Mouse (Mus musculus) G1E (cell line): ENCODE data around the gene Cd200r3. TPM values are rescaled to one million over a fixed set of nuclear protein-coding genes. Genes with fewer than 3 reads are reported as not detected.

Source experiments
- ATAC-seq: 2 replicates; pipeline ENCODE4 v1.8.0; 2016; ENCODE audit warnings: mild to moderate bottlenecking; ENCODE audit not compliant: insufficient number of reproducible peaks, poor library complexity, low FRiP score, severe bottlenecking; ENCODE audit errors: extremely low read depth
- DNase-seq: peaks from one replicate; pipeline ENCODE4 v3.0.0; 2012; ENCODE audit warnings: low spot score
- H3K27me3 ChIP-seq: 2 replicates; pipeline ENCODE4 v1.6.1; 2012; ENCODE audit warnings: mild to moderate bottlenecking, low read length, inconsistent platforms; ENCODE audit not compliant: insufficient read depth
- H3K36me3 ChIP-seq: replicated peaks from 2 replicates; pipeline ENCODE3; 2012; ENCODE audit warnings: mild to moderate bottlenecking, inconsistent platforms
- H3K4me1 ChIP-seq: 2 replicates; pipeline ENCODE4 v1.6.1; 2012; ENCODE audit warnings: low read depth, low read length, inconsistent platforms, mixed read lengths; ENCODE audit not compliant: insufficient read depth
- H3K4me3 ChIP-seq: 2 replicates; pipeline ENCODE4 v1.5.1; 2012; ENCODE audit warnings: low read depth, mild to moderate bottlenecking, inconsistent platforms, low read length, moderate library complexity, mixed read lengths
- H3K9me3 ChIP-seq: replicated peaks from 2 replicates; pipeline ENCODE4 v1.6.1; 2012; ENCODE audit warnings: inconsistent platforms
- CTCF ChIP-seq: IDR thresholded peaks from 2 replicates; pipeline ENCODE4 v1.5.1; 2012; ENCODE audit warnings: low read depth, low read length, inconsistent platforms, mixed read lengths
- GATA1 ChIP-seq: IDR thresholded peaks from 2 replicates; pipeline ENCODE4 v1.6.1; 2012; ENCODE audit warnings: borderline replicate concordance, low read length, inconsistent platforms, mixed read lengths
- GATA2 ChIP-seq: IDR thresholded peaks from 2 replicates; pipeline ENCODE4 v1.6.1; 2012; ENCODE audit warnings: low read depth, low read length, inconsistent platforms, borderline replicate concordance
- POLR2AphosphoS5 ChIP-seq: IDR thresholded peaks from 2 replicates; pipeline ENCODE4 v1.6.1; 2012; ENCODE audit warnings: low read depth, low read length, inconsistent platforms; ENCODE audit not compliant: insufficient replicate concordance
- TAL1 ChIP-seq: conservative IDR thresholded peaks from 2 replicates; pipeline ENCODE4 v1.6.1; 2012; ENCODE audit warnings: low read depth, low read length, inconsistent platforms, mixed read lengths
- polyA plus RNA-seq: library from polyadenylated mRNA; stranded (reverse); fragments of >175 nt; gene quantifications from 2 replicates; pipeline ENCODE4 v1.2.3, GENCODE M21; 2012
- total RNA-seq, 2 experiments: library from RNA; stranded (forward) in 1 of 2; stranded (reverse) in 1 of 2; fragments of 200-1000 nt in 1 of 2; fragments of >200 nt in 1 of 2; fragmentation: Nextera tagmentation in 1 of 2; gene quantifications; 2 replicates each; pipeline ENCODE4 v1.2.3; 2014 to 2017

Cd200r3 gene
- total and polyA plus RNA-seq, 3 experiments = 0.11 to 147 (median 10.5) TPM

GRCm38 (mm10) chr16:44996701-44997100, 53.2 kb downstream of the Cd200r3 start:
- Histone ChIP-seq H3K9me3 (no peaks in the 10 kb centered on the region), H3K4me3 (no peak overlapping the region), H3K36me3 (no peaks in the 10 kb centered on the region), H3K27me3 (peaks cover 9% of the 10 kb centered on the region), H3K4me1 (peaks cover 8% of the 10 kb centered on the region)
- DNase-seq (no peak), ATAC-seq (no peak)
- no peak for TF ChIP-seq TAL1
- TF ChIP-seq GATA1 = no peak
- no peak for TF ChIP-seq GATA2
- TF ChIP-seq CTCF = no peak
- TF ChIP-seq POLR2AphosphoS5 = no peak

GRCm38 (mm10) chr16:44999537-44999936, 56.1 kb downstream of the Cd200r3 start:
- no peak overlapping the region for H3K4me3 ChIP-seq
- no peak for TF ChIP-seq TAL1
- TF ChIP-seq POLR2AphosphoS5 = no peak
- no peak for TF ChIP-seq GATA2
- TF ChIP-seq CTCF = no peak
- TF ChIP-seq GATA1 = no peak
- no peaks in the 10 kb centered on the region for H3K9me3 ChIP-seq
- ATAC-seq (peak; percentile 22; the same call in 1 of the 2 replicates), DNase-seq (no peak)
- no peaks in the 10 kb centered on the region for H3K36me3 ChIP-seq
- H3K4me1 ChIP-seq = peaks cover 10% of the 10 kb centered on the region
- peaks cover 7% of the 10 kb centered on the region for H3K27me3 ChIP-seq

DNA sequence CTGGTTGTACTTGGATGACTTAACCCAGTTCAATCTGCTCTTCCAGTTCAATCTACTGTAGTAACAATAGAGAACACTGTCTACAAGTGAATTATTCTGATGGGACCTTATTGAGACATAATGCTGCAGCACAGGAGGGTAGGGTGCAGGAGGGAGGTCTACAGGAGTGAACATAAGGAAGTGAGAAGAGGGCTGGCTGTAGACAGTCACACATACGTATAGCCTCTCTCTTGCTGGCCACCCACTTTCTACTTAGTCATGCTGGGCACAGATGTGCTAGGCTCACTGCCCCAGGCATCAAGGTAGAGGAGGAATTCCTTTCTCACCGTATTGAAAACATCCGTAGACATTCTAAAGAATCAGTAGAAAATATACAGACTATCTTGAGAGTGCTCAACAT, 61.0 kb downstream of the Cd200r3 start:
- Histone ChIP-seq H3K9me3 (no peaks in the 10 kb centered on the region), H3K27me3 (peaks cover 7% of the 10 kb centered on the region), H3K4me1 (peaks cover 13% of the 10 kb centered on the region), H3K36me3 (no peaks in the 10 kb centered on the region), H3K4me3 (no peak overlapping the region)
- no peak for DNase-seq
- no peak for ATAC-seq
- TF ChIP-seq GATA2 (no peak), POLR2AphosphoS5 (no peak), GATA1 (no peak), CTCF (no peak), TAL1 (no peak)

DNA sequence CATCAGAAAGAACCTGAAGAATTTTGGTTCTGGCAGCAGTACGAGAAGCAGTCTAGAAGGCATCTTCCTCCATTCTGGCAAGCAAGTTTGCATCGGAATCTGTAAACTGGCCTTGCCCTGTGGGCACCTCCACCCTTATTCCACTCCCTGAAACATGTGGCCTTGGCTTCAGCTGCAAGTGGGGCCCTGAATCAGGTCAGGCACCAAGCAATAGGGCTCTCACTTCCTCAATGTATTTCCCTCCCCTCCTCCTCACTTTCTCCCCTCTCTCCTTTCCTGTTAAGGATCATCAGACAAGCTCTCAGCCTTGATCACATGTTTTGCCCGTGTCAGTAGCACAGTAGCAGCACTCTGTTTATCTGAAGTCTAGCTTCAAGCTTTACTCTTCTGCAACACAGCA, 61.8 kb downstream of the Cd200r3 start:
- H3K36me3 ChIP-seq = no peaks in the 10 kb centered on the region
- H3K9me3 ChIP-seq = no peaks in the 10 kb centered on the region
- H3K4me3 ChIP-seq = no peak overlapping the region
- peaks cover 9% of the 10 kb centered on the region for H3K4me1 ChIP-seq
- TF ChIP-seq POLR2AphosphoS5 = no peak
- no peak for TF ChIP-seq CTCF
- no peak for TF ChIP-seq GATA2
- no peak for TF ChIP-seq GATA1
- TF ChIP-seq TAL1 = no peak
- peaks cover 7% of the 10 kb centered on the region for H3K27me3 ChIP-seq
- DNase-seq = no peak
- ATAC-seq = peak; percentile 34

DNA sequence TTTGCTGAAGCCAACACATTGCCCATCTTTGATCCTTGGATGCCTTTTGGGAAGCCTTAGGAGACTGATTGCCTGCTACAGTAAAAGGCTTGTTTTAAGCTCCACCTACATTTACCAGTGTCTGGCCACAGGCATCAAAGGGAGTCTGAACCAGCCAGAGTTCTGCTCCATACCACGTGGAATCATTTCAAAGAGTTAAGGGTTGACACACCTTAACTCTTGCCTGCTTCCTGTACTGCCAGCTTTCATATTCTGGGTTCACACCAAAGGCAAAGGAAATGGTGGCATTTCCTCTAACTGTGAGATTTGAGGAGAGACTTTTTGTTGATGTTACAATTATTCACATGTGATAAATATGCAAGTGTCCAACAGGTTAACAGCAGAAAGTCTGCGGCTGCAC, 63.5 kb downstream of the Cd200r3 start:
- Histone ChIP-seq H3K4me3 (no peak overlapping the region), H3K27me3 (peaks cover 7% of the 10 kb centered on the region), H3K4me1 (peaks cover 9% of the 10 kb centered on the region), H3K9me3 (no peaks in the 10 kb centered on the region), H3K36me3 (no peaks in the 10 kb centered on the region)
- ATAC-seq (no peak), DNase-seq (no peak)
- TF ChIP-seq GATA2 = no peak
- no peak for TF ChIP-seq GATA1
- no peak for TF ChIP-seq CTCF
- TF ChIP-seq POLR2AphosphoS5 = no peak
- no peak for TF ChIP-seq TAL1

DNA sequence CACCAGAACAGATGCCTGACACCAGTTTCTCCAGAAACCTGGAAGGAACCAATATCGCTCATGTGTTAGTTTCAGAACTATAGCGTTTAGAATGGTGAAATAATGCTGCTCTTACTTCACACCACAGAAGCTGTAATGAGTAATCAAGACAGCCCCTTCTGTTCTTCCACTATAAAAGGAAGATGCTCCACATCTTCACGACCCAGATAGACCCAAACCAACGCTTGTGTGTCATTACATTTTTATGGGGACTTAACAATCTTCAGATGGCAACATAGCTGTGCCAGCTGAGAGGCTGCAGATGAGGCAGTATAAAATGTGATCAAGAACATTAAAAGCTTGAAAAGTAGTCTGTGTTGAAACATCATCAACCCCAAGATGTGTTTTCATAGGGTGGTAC, 64.3 kb downstream of the Cd200r3 start:
- no peak for TF ChIP-seq TAL1
- peaks cover 7% of the 10 kb centered on the region for H3K27me3 ChIP-seq
- H3K9me3 ChIP-seq = no peaks in the 10 kb centered on the region
- no peak for ATAC-seq
- no peak for DNase-seq
- no peaks in the 10 kb centered on the region for H3K36me3 ChIP-seq
- no peak overlapping the region for H3K4me3 ChIP-seq
- peaks cover 9% of the 10 kb centered on the region for H3K4me1 ChIP-seq

GRCm38 (mm10) chr16:45009634-45010033, 66.2 kb downstream of the Cd200r3 start:
- Histone ChIP-seq H3K9me3 (no peaks in the 10 kb centered on the region), H3K27me3 (peaks cover 7% of the 10 kb centered on the region), H3K4me3 (no peak overlapping the region), H3K4me1 (peaks cover 7% of the 10 kb centered on the region), H3K36me3 (no peaks in the 10 kb centered on the region)
- ATAC-seq (peak; percentile 28), DNase-seq (no peak)
- TF ChIP-seq CTCF (no peak), GATA2 (no peak), GATA1 (no peak), POLR2AphosphoS5 (no peak), TAL1 (no peak)
